Mouse (Mus musculus) brain, embryonic 14.5 days (tissue): Measurements from ENCODE around the gene Hip1r.

Experiments
- CTCF ChIP-seq: fragments of 200-500 bp; IDR thresholded peaks from 2 replicates; pipeline ENCODE4 v1.5.1; 2012; ENCODE audit warnings: inconsistent platforms, mild to moderate bottlenecking, moderate library complexity, borderline replicate concordance; ENCODE audit not compliant: insufficient read depth, insufficient read length; ENCODE audit errors: extremely low read depth
- POLR2A ChIP-seq: fragments of 200-500 bp; IDR thresholded peaks from 2 replicates; pipeline ENCODE4 v1.6.1; 2012; ENCODE audit warnings: mild to moderate bottlenecking, inconsistent platforms, borderline replicate concordance; ENCODE audit not compliant: poor library complexity, insufficient read depth, insufficient read length, severe bottlenecking; ENCODE audit errors: extremely low read depth

- TF ChIP-seq CTCF: no peak
- no peak for TF ChIP-seq POLR2A
Observed at GRCm38 (mm10) chr5:124005591-124005990, 32.2 kb downstream of the Hip1r start.
